Mouse (Mus musculus): Measurements from ENCODE around the gene 1700012B07Rik. TPM values are rescaled to one million over a fixed set of nuclear protein-coding genes. Genes with fewer than 3 reads are reported as not detected.

Gene 1700012B07Rik
- total RNA-seq, 4 experiments from 2014 or later: not detected

GRCm38 (mm10) chr11:109845601-109846000 is 17.8 kb upstream of the 1700012B07Rik start:
- no peak for DNase-seq

- no peak for DNase-seq
Measured at GRCm38 (mm10) chr11:109844466-109844865, 16.6 kb upstream of the 1700012B07Rik start.

GRCm38 (mm10) chr11:109830368-109830767 is 2.5 kb upstream of the 1700012B07Rik start:
- no peak for DNase-seq

GRCm38 (mm10) chr11:109822280-109822679 is 5.6 kb downstream of the 1700012B07Rik start:
- DNase-seq: no peak

- no peak for DNase-seq
Measured at GRCm38 (mm10) chr11:109817405-109817804, 10.4 kb downstream of the 1700012B07Rik start.

GRCm38 (mm10) chr11:109816911-109817310 is 10.9 kb downstream of the 1700012B07Rik start:
- no peak for DNase-seq

- DNase-seq: no peak
Measured at GRCm38 (mm10) chr11:109811721-109812120, 16.1 kb downstream of the 1700012B07Rik start.

GRCm38 (mm10) chr11:109809175-109809855 is 18.5 kb downstream of the 1700012B07Rik start:
- DNase-seq: no peak

- DNase-seq: no peak
Measured at GRCm38 (mm10) chr11:109801515-109801914, 26.3 kb downstream of the 1700012B07Rik start.

- DNase-seq: no peak
Measured at GRCm38 (mm10) chr11:109797531-109797930, 30.3 kb downstream of the 1700012B07Rik start.

GRCm38 (mm10) chr11:109795536-109795935 is 32.3 kb downstream of the 1700012B07Rik start:
- no peak for DNase-seq

- no peak for DNase-seq
Measured at GRCm38 (mm10) chr11:109793578-109793977, 34.3 kb downstream of the 1700012B07Rik start.

GRCm38 (mm10) chr11:109792401-109792997 is 35.3 kb downstream of the 1700012B07Rik start:
- no peak for DNase-seq

GRCm38 (mm10) chr11:109791965-109792364 is 35.9 kb downstream of the 1700012B07Rik start:
- DNase-seq: no peak

- no peak for DNase-seq
Measured at GRCm38 (mm10) chr11:109790221-109790620, 37.6 kb downstream of the 1700012B07Rik start.

- DNase-seq: no peak
Measured at GRCm38 (mm10) chr11:109785392-109785791, 42.5 kb downstream of the 1700012B07Rik start.

GRCm38 (mm10) chr11:109771381-109771780 is 56.5 kb downstream of the 1700012B07Rik start:
- no peak for DNase-seq

- DNase-seq: no peak
Measured at GRCm38 (mm10) chr11:109770185-109770584, 57.7 kb downstream of the 1700012B07Rik start.

- no peak for DNase-seq
Measured at GRCm38 (mm10) chr11:109769091-109769490, 58.8 kb downstream of the 1700012B07Rik start.

- DNase-seq: no peak
Measured at GRCm38 (mm10) chr11:109760063-109760462, 67.8 kb downstream of the 1700012B07Rik start.

- peak; percentile 34 for DNase-seq
Measured at GRCm38 (mm10) chr11:109758616-109759215, 69.1 kb downstream of the 1700012B07Rik start.

GRCm38 (mm10) chr11:109754105-109754602 is 73.7 kb downstream of the 1700012B07Rik start:
- peak; percentile 10 for DNase-seq
